Mouse (Mus musculus): ENCODE measurements around the gene Btbd11.

DNA sequence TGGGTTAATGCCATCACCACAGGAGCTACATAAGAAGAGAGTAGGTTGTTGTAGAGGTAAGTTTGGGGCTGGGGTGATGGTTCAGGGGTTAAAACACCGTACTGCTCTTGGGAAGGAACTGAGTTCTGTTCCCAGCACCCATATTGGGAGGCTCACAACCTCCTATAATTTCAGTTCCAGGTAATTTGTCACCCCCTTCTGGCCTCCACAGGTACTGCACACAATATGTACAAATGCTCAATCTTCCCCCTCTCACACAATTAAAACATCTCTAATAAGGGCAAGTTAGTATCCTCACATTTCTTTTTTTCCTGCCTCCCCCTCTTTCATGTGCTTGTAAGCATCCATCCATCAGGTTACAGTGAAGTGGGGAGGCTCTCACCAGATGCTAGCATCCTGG is 44.7 kb upstream of the Btbd11 start:
- TF ChIP-seq CTCF (conservative IDR thresholded peaks at IDR 0.05; ENCODE audit: insufficient read depth, insufficient read length, low read depth, low read length) = no peak
- no peak for TF ChIP-seq POLR2A (IDR thresholded peaks at IDR 0.05; ENCODE audit: low read depth, low read length)

All from kidney, adult 2 months (tissue).